Mouse (Mus musculus) intestine, postnatal 0 days (tissue): ENCODE data around the gene Tdrd12. TPM values are rescaled to one million over a fixed set of nuclear protein-coding genes. Genes with fewer than 3 reads are reported as not detected.
A peak's percentile ranks its signal among the peaks of the same experiment; 100 is the strongest.

Source experiments
- ATAC-seq: fragments of 200-750 bp; cut with Nextera tagmentation; 2 replicates; pipeline ENCODE4 v1.8.0; 2017; ENCODE audit warnings: mild to moderate bottlenecking, moderate TSS enrichment, moderate library complexity
- H3K27ac ChIP-seq: fragments of 300-500 bp; sonication (generic); 2 replicates; pipeline ENCODE4 v1.5.1; 2014; ENCODE audit warnings: mild to moderate bottlenecking, low read depth, low read length, moderate library complexity
- H3K27me3 ChIP-seq: fragments of 300-500 bp; sonication (generic); replicated peaks from 2 replicates; pipeline ENCODE4 v1.6.1; 2014; ENCODE audit warnings: low read length, mixed read lengths; ENCODE audit not compliant: control insufficient read depth, insufficient read depth
- H3K36me3 ChIP-seq: fragments of 300-500 bp; sonication (generic); 2 replicates; pipeline ENCODE4 v1.6.1; 2014; ENCODE audit warnings: mild to moderate bottlenecking, moderate library complexity; ENCODE audit not compliant: control insufficient read depth, insufficient read depth
- H3K4me1 ChIP-seq: fragments of 300-500 bp; sonication (generic); replicated peaks from 2 replicates; pipeline ENCODE4 v1.6.1; 2014; ENCODE audit warnings: antibody characterized with exemption, low read length, mixed read lengths; ENCODE audit not compliant: control insufficient read depth, insufficient read depth
- H3K4me2 ChIP-seq: fragments of 300-500 bp; sonication (generic); replicated peaks from 2 replicates; pipeline ENCODE4 v1.6.1; 2014; ENCODE audit warnings: low read depth, mild to moderate bottlenecking, moderate library complexity
- H3K4me3 ChIP-seq: fragments of 300-500 bp; sonication (generic); 2 replicates; pipeline ENCODE4 v1.5.1; 2014; ENCODE audit warnings: low read depth, low read length
- H3K9ac ChIP-seq: fragments of 300-500 bp; sonication (generic); 2 replicates; pipeline ENCODE4 v1.6.1; 2014; ENCODE audit warnings: mild to moderate bottlenecking, low read depth, low read length
- H3K9me3 ChIP-seq: fragments of 300-500 bp; sonication (generic); 2 replicates; pipeline ENCODE4 v1.6.1; 2016; ENCODE audit warnings: mixed run types; ENCODE audit not compliant: control insufficient read depth
- CTCF ChIP-seq: sonication (generic); IDR thresholded peaks from 2 replicates; pipeline ENCODE4 v1.5.1; 2016; ENCODE audit warnings: low read depth, mild to moderate bottlenecking, control low read depth, antibody characterized with exemption, moderate library complexity
- WGBS: fragments of 180-500 bp; shearing (Covaris S2); extraction: QIAGEN DNeasy Blood & Tissue Kit; methylation state at CpG from one replicate; pipeline ENCODE4 v1.1.7; 2014; 5-methylcytosine and 5-hydroxymethylcytosine counted together
- polyA plus RNA-seq: library from polyadenylated mRNA; unstranded; fragments of >200 nt; fragmentation: Nextera tagmentation; extraction: Ambion mirVana; gene quantifications from 2 replicates; pipeline ENCODE4 v1.2.1, GENCODE M21; 2015

Tdrd12 gene
- polyA plus RNA-seq, 1 experiment from 2014 or later = 2.0 TPM

- no peak for TF ChIP-seq CTCF
- H3K4me3 ChIP-seq = peak within 1 kb of the TSS; percentile 75
- 55% methylated on average over 4 of the region's 4 CpGs for WGBS
- peaks cover 6% of the 10 kb centered on the region; the same call in 1 of the 2 replicates for H3K36me3 ChIP-seq
- peak within 1 kb of the TSS; percentile 97 for H3K4me2 ChIP-seq
- no peaks in the 10 kb centered on the region for H3K27me3 ChIP-seq
- no peaks in the 10 kb centered on the region for H3K9me3 ChIP-seq
- peak within 1 kb of the TSS; percentile 94 for H3K9ac ChIP-seq
- H3K27ac ChIP-seq = peak within 1 kb of the TSS; percentile 100
- no peak for ATAC-seq
- peaks cover 3% of the 10 kb centered on the region; the same call in 1 of the 2 replicates for H3K4me1 ChIP-seq
Measured at GRCm38 (mm10) chr7:35556205-35556603, 18.7 kb upstream of the Tdrd12 start, which contains the start of gene Nudt19. Gene Nudt19 (minus strand): TSS chr7:35556304.

- ATAC-seq = peak; percentile 85
- under 1% methylated on average over 93 of the region's 93 CpGs for WGBS
- peak overlapping the region; percentile 97 for H3K4me2 ChIP-seq
Measured at GRCm38 (mm10) chr7:35555224-35556204, 18.0 kb upstream of the Tdrd12 start.

DNA sequence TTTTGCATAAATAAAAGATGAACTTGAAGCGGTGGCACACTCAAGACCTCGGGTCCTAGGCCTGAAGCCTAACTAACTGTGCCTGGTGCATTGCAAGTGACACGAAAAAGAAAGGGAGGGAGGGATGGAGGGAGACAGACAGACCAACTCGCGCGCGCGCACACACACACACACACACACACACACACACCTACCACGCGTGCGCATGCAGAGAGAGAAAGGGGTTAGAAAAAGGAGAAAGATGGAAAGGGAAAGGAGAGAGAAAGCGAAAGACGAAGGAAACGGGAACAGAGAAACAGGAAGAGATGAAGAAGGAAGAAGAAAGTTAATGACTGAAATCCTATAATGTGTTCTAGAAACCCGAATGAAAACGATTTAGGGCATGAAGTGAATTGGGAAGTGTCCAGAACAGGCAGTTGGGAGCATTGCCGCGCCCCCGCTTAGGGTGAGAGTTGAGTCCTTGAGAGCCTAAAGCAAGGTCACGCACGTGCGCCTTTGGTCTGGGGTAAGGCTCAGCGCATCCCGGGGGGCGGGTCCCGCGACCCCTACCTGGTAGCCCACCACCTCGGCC is 17.1 kb upstream of the Tdrd12 start:
- no peak for TF ChIP-seq CTCF
- 2% methylated on average over 28 of the region's 28 CpGs for WGBS
- Histone ChIP-seq H3K27ac (peak overlapping the region; percentile 100), H3K36me3 (peaks cover 20% of the 10 kb centered on the region), H3K4me1 (peaks cover 3% of the 10 kb centered on the region; the same call in 1 of the 2 replicates), H3K4me3 (peak overlapping the region; percentile 75), H3K9ac (peak overlapping the region; percentile 94), H3K4me2 (peak overlapping the region; percentile 97), H3K9me3 (no peaks in the 10 kb centered on the region), H3K27me3 (no peaks in the 10 kb centered on the region)
- 0 out of 2 replicates have a peak, but pooled peaks have one; percentile 1 for ATAC-seq

More at GRCm38 (mm10) chr7:35555224-35556204, 18.0 kb upstream of the Tdrd12 start:
- H3K9ac ChIP-seq = peak overlapping the region; percentile 94
- H3K9me3 ChIP-seq = no peaks in the 10 kb centered on the region
- peak overlapping the region; percentile 100 for H3K27ac ChIP-seq
- H3K4me1 ChIP-seq = peaks cover 3% of the 10 kb centered on the region; the same call in 1 of the 2 replicates
- peaks cover 12% of the 10 kb centered on the region; the same call in 1 of the 2 replicates for H3K36me3 ChIP-seq
- peak overlapping the region; percentile 75 for H3K4me3 ChIP-seq
- TF ChIP-seq CTCF = no peak
- no peaks in the 10 kb centered on the region for H3K27me3 ChIP-seq

DNA sequence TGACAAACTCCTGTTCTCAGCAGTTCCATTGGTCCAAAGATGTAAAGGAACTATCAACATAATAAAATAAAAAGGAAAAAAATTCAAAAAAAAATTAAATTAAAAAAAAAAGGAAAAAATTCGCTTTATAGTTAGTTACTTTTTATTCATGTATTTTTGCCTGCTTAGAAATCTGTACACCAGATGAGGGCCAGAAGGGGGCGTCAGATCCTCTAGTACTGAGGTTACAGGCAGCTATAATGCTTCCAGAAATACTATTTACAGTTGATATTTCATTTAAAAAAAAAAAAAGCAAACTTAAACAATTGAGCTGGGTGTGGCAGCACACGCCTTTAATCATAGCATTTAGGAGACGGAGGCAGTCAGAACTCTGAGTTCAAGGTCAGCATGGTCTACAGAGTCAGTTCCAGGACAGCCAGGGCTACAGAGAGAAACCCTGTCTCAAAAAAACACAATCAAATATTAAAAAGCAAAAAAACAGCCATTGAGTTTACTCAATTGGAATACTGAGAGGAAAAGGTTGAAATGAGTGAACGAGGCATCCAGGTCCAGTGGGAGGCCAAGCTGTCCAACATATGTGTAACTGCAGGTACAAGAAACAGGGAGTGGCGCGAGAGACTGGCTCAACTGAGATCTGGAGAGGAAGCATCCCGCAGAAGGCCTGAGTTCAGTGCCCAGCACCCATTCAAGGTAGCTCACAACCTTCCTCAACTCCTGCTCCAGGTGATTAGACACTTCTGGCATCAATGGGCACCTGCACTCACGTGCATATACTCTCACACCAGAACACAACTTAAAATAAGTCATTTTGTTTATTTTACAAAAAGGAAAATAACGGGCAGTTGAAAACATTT is 16.4 kb upstream of the Tdrd12 start:
- peak; percentile 58 for TF ChIP-seq CTCF
- H3K9me3 ChIP-seq = no peaks in the 10 kb centered on the region
- no peaks in the 10 kb centered on the region for H3K27me3 ChIP-seq
- peak overlapping the region; percentile 75 for H3K4me3 ChIP-seq
- 39% methylated on average over 10 of the region's 10 CpGs for WGBS
- ATAC-seq = no peak
- H3K36me3 ChIP-seq = peaks cover 27% of the 10 kb centered on the region
- peaks cover 3% of the 10 kb centered on the region; the same call in 1 of the 2 replicates for H3K4me1 ChIP-seq
- no peak overlapping the region for H3K27ac ChIP-seq
- peak overlapping the region; percentile 97 for H3K4me2 ChIP-seq
- H3K9ac ChIP-seq = no peak overlapping the region

DNA sequence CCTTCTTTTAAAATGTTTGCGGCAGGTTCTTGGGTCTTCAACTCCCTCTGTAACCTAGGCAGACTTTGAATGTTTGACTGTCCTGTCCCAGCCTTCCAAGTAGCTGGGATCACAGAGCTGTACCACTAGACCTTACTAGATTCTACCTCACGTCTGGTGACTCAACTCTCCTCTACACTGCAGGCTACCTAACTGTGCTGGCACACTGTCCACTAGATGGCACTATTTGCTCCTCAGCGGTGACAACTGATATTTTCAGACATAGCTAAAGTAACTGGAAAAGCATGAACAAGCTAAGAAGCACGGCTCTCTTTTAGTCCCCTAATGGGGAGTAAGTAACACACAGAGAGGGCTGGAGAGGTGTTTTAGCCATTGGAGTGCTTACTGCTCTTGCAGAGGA is 8.3 kb upstream of the Tdrd12 start:
- 30% methylated on average over 4 of the region's 4 CpGs for WGBS
- ATAC-seq = peak; percentile 73

More for the DNA sequence above, 8.3 kb upstream of the Tdrd12 start:
- Histone ChIP-seq H3K9ac (no peak overlapping the region), H3K4me3 (no peak overlapping the region), H3K27ac (no peak overlapping the region), H3K36me3 (peaks cover 44% of the 10 kb centered on the region), H3K9me3 (no peaks in the 10 kb centered on the region), H3K4me1 (no peaks in the 10 kb centered on the region), H3K4me2 (no peak overlapping the region), H3K27me3 (no peaks in the 10 kb centered on the region)
- peak; percentile 95 for TF ChIP-seq CTCF
